Mouse (Mus musculus) ES-CJ7 (cell line): ENCODE measurements around the gene Nat8f4.
"Not testable (repeated sequence)": the region's sequence is repeated elsewhere in the genome, so short reads cannot be mapped to it uniquely, and the experiment has no call there.

ENCODE experiments used
- DNase-seq: peaks from one replicate; pipeline ENCODE4 v3.0.0; 2011; ENCODE audit warnings: low read depth, low spot score

Gene Nat8f4

DNA sequence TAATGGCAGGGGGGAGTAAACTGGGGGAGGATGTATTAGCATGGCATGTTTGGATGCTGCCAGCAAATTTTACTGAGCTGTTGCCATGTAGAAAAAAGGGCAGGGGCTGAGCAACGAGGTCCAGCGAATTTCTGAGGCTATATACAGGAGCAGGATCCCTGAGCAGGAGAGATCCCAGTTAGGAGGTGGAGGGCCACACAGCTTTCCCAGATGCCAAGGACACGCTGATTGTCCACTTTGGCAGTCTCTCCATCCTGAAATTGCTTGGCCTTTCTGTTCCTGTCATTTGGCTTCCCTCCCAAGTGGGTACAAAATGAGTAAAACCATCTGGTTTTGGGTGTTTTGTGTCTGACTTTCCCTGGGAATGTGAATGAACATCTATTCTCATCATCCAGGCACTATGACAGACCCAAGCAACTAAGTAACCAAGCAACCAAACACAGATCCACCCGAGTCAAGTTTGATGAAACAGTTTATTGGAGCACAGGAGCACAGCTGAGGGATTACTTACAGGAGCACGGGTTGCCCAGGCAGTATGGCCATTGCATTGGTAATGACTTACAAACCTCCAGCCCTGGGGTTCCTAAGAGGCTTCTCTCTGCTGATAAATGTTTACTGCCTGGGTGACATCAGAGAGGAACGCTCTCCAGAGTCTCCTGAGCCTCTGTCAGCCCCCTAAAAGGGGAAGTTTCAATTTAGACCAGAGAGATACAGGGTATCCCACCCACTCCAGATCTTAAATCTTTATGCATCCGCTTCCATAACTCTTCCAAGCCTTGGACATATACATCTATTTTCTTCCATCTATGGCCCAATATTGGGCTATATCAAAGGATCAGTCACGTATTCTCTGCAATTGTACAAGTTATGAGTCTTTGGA, 5.8 kb downstream of the Nat8f4 start:
- DNase-seq: not testable (repeated sequence)

- peak; percentile 70 for DNase-seq
Observed at GRCm38 (mm10) chr6:85895061-85895648, 9.5 kb downstream of the Nat8f4 start.

DNA sequence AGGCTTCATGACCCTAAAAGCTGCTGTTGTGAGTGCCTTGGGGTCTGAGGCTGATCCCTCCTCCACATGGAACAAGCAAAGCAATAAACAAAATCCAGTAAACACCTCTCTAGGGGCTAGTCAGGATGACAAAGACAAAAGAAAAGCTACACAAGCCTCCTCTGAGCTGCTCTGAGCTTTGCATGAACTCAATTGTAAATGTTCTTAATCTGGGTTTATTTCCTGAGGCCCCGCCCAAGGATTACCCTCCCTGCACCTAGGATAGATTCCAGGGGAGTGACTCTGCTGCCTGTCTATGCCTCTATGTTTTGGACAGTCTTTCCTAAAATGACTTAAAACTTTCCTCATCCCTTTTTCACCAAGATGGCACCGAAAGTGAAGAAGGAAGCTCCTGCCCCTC, 15.7 kb downstream of the Nat8f4 start:
- peak; percentile 54 for DNase-seq

DNA sequence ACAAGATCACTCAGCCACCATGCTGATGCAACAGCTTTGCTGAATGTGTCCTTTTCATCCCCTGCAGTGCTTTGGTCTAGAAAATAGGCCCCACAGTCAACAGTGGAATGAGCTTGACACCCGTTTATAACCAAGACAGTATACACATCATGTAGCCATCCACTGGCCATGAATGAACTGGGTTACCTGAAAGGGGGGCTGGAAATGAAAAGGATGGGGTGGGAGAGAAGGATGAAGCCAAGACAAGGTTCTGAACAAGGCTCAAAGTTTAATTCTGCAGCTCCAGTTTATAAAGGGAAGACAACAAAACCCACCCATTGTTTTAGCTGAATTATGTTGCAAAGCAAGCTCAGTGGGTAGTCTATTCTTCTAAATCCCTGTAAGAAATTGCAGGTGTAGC, 20.4 kb downstream of the Nat8f4 start:
- no peak for DNase-seq

DNA sequence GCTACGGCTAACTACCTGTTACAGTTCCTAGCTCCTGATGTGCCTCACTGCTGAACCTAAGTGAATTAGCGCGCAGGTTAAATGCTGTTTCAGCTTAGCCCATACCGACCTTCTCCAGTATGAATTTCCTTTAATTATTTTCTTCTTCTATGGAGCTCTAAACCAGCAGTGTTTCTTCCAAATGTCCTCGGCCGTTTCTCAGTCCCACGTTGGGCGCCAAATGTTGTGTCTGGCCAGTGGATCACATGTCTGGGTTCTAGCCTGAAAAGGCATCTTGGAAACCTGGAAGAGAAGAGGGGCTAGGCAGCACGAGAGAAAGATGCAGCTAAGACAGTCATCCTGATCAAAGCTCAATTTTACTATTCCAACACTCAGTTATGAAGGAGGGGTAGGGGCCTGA, 21.4 kb downstream of the Nat8f4 start:
- DNase-seq: peak; percentile 48

DNA sequence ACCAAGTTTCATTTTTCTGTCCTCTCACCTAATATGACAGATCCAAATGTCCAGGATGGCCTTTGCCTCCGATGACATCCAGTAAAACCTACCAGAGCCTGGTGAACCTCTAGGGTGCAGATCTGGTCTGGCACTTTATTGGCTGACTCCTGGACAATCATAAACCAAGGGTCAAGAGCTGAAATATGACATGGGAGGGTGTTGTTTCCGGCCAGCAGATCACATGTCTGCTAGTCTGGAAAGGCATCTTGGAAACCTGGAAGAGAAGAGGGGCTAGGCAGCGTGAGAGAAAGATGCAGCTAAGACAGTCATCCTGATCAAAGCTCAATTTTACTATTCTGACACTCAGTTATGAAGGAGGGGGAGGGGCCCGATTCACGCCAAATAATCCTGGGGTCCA, 35.7 kb downstream of the Nat8f4 start, which contains the start of gene Nat8f2:
Gene Nat8f2, minus strand, starts transcription at position 153 of the 400 bp plus-strand sequence.
- DNase-seq: not testable (repeated sequence)

GRCm38 (mm10) chr6:85867726-85868690, 36.7 kb downstream of the Nat8f4 start:
- no peak for DNase-seq

DNA sequence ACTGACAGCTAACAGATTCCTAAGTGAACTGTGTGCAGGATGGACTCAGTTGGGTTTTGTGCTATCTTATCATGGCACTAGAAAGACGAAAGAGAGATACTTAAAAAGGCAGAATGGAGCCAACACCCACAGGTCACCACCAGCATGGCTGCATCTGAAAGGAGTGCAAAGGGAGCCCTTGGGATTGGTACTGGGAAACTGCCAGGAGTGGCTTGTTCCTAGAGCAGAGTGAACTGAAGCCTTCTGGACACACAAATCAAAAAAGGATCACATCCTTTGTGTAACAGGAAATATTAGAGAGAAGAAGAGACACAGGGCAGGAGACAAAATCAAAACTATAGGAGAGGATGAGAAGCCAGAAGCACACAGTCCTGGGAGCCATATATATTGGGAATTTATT, 37.7 kb downstream of the Nat8f4 start:
- DNase-seq: not testable (repeated sequence)

GRCm38 (mm10) chr6:85866166-85866565, 38.5 kb downstream of the Nat8f4 start:
- not testable (repeated sequence) for DNase-seq

GRCm38 (mm10) chr6:85864900-85865639, 39.6 kb downstream of the Nat8f4 start:
- not testable (repeated sequence) for DNase-seq

- DNase-seq: no peak
Observed at GRCm38 (mm10) chr6:85863840-85864239, 40.8 kb downstream of the Nat8f4 start.

DNA sequence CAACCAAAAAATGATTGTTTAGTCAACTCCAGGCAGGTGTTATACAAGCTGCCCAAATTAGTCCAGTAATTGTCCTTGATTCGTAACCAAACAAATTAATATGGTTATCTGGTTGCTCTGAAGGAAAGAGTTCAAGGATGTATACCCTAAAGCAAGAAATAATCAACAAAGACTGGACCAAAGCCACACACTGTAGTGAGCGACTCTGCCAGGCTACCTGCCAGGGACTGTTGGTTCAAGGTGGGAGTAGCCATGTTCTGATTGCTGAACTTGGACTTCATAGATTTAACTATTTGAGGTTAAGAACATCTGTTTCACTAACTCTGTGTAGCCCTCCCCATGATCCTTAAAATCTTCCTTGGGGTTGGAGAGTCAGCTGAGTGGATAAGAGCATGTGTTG, 41.5 kb downstream of the Nat8f4 start:
- no peak for DNase-seq

- DNase-seq: no peak
Observed at GRCm38 (mm10) chr6:85862565-85862964, 42.1 kb downstream of the Nat8f4 start.

- DNase-seq: no peak
Observed at GRCm38 (mm10) chr6:85861247-85861646, 43.4 kb downstream of the Nat8f4 start.

- no peak for DNase-seq
Observed at GRCm38 (mm10) chr6:85856194-85856678, 48.4 kb downstream of the Nat8f4 start.

GRCm38 (mm10) chr6:85853481-85853880, 51.2 kb downstream of the Nat8f4 start:
- no peak for DNase-seq

DNA sequence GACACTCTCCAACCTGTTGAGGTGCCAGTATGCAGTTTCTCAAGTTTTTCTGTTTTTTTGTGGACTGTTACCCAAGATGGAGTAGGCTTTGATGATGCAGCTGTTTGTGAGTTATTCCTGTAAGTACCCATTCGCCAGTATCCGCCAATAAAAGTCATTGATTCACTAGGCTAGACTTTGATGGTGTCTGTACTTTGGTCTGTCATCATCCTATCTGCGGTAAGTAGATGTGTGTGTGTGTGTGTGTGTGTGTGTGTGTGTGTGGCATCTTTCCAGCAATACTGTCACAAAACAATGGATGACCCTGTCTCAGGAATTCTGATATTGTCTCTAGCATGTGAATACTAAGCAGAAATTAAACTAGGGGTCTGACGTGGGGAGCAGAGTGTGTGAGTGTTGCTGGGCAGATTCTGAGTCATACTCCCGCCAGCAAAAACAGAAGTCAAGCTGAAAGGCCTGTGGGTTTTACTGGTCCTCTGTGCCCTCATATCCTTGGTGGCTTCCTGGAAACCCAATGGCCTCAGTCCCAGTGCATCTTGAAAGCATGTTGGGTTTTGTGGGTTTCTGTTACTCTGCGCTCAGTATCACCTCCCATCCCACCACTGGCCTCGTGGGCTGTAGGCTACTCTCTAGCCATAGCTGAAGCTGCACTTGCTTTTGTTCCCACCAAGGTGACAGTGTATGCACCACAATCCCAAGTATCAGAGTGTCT, 53.5 kb downstream of the Nat8f4 start:
- no peak for DNase-seq

- peak; percentile 81 for DNase-seq
Observed at GRCm38 (mm10) chr6:85849240-85849639, 55.4 kb downstream of the Nat8f4 start.
